Mouse (Mus musculus): Measurements from ENCODE around the gene Pigk.

GRCm38 (mm10) chr3:152907087-152907486, 193.2 kb downstream of the Pigk start:
- no peak for TF ChIP-seq MAFK (IDR thresholded peaks at IDR 0.05; ENCODE audit: insufficient read depth, low read depth, low read length)
- no peak for TF ChIP-seq CHD2 (IDR thresholded peaks at IDR 0.05; ENCODE audit: low read depth, low read length)
- no peak for TF ChIP-seq ZC3H11A (IDR thresholded peaks at IDR 0.05; ENCODE audit: borderline replicate concordance, low read depth, low read length)
- TF ChIP-seq HCFC1 (IDR thresholded peaks at IDR 0.05; ENCODE audit: borderline replicate concordance, insufficient read depth, low read length): no peak
- TF ChIP-seq ZNF384 (IDR thresholded peaks at IDR 0.05; ENCODE audit: low read depth, low read length): no peak

Data from ES-E14 (cell line).